Mouse (Mus musculus) megakaryocyte, embryonic 14.5 days (primary cell): ENCODE measurements around the gene Bri3bp.

Source experiments
- FLI1 ChIP-seq: IDR thresholded peaks from 2 replicates; pipeline ENCODE4 v1.6.1; 2012; ENCODE audit warnings: low read length, inconsistent platforms, mixed read lengths
- GATA1 ChIP-seq: IDR thresholded peaks from 3 replicates; pipeline ENCODE4 v1.6.1; 2012; ENCODE audit warnings: mixed read lengths, low read length, inconsistent platforms, borderline replicate concordance

DNA sequence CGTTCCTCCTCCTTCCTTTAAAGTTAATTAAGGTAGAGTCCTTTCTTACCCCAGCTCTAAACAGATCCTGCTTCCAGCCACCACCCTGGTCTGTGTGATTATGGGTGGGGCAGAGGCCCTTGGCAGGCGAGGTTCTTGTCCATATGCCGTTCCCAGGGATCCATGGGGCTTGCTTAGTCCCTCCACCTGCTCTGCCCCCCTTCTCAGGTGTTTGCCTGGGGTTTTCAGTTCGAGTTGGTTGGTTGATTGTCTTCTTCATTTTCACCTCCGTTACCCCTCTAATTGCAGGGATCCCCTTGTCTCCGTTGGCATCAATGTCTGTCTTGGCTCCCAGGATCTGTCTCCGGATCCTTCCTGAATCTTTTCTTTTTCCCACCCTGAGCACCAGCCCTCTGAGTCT is 35.4 kb downstream of the Bri3bp start:
- TF ChIP-seq GATA1 (no peak), FLI1 (no peak)
